Mouse (Mus musculus): ENCODE measurements around the gene Slc6a11. TPM values are rescaled to one million over a fixed set of nuclear protein-coding genes. Genes with fewer than 3 reads are reported as not detected.

Slc6a11 gene
- polyA plus RNA-seq, 1 experiment from 2014 or later: not detected

DNA sequence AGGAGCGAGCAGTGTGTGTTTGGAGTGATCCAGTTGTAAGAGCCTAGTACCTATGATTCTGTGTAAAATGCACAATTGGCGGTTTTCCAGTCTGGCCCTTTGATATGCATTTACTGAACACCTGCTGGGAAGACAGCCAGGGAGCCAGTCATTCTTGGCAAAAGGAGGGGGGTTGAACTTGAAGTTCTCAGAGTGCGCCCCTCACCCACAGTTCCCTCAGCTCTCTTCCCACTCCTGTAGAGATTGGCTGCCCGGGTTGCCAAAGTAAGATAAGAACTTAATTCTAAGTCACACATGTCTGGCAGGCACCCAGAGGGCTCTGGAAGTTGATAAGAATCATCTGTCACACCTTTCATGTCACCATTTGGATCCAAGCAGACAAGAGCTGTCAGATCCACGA lies 133.4 kb downstream of the Slc6a11 start:
- Histone ChIP-seq H3K4me2 (replicated peaks; ENCODE audit: low read depth, low read length) (no peak overlapping the region), H3K36me3 (ENCODE audit: insufficient read depth, low read length) (no peaks in the 10 kb centered on the region), H3K9ac (replicated peaks; ENCODE audit: low read depth) (no peak overlapping the region), H3K4me3 (ENCODE audit: low read depth, low read length) (no peak overlapping the region), H3K9me3 (ENCODE audit: low read length) (no peaks in the 10 kb centered on the region), H3K27ac (ENCODE audit: low read length) (no peak overlapping the region), H3K27me3 (replicated peaks; ENCODE audit: insufficient read depth, low read length) (no peaks in the 10 kb centered on the region), H3K4me1 (ENCODE audit: insufficient read depth, low read depth, low read length) (no peaks in the 10 kb centered on the region)
- ATAC-seq (no peak), DNase-seq (ENCODE audit: low spot score) (no peak)
- TF ChIP-seq EP300 (IDR thresholded peaks at IDR 0.05) (no peak), CTCF (IDR thresholded peaks at IDR 0.05) (no peak)
- 24% methylated on average over 5 of the region's 5 CpGs for WGBS

DNA sequence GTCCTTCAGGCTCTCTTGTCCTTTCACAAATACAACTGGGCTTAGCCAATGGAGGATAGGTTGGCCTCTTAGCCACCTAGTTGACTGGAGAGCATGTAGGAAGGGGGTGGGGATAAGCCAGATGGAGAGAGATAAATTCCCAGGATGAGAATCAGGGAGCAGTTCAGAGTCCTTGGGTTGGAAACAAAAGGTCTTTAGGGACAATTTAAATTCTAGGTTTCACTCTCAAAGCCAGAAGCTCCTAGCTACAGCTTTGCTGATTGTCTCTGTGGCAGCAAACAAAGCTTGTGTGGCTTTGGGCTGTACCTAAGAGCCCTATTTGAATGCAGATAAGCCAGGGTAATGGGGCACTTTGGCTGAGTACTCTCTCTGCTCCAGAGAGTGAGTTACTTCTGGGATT lies 135.2 kb downstream of the Slc6a11 start:
- TF ChIP-seq CTCF (IDR thresholded peaks at IDR 0.05) (no peak), EP300 (IDR thresholded peaks at IDR 0.05) (no peak)
- no peak overlapping the region for H3K9ac ChIP-seq (replicated peaks; ENCODE audit: low read depth)
- no peaks in the 10 kb centered on the region for H3K27me3 ChIP-seq (replicated peaks; ENCODE audit: insufficient read depth, low read length)
- no peak overlapping the region for H3K4me2 ChIP-seq (replicated peaks; ENCODE audit: low read depth, low read length)
- no peaks in the 10 kb centered on the region for H3K4me1 ChIP-seq (ENCODE audit: insufficient read depth, low read depth, low read length)
- no peak overlapping the region for H3K27ac ChIP-seq (ENCODE audit: low read length)
- no peak overlapping the region for H3K4me3 ChIP-seq (ENCODE audit: low read depth, low read length)
- DNase-seq (ENCODE audit: low spot score) (no peak), ATAC-seq (no peak)
- no peaks in the 10 kb centered on the region for H3K36me3 ChIP-seq (ENCODE audit: insufficient read depth, low read length)
- no peaks in the 10 kb centered on the region for H3K9me3 ChIP-seq (ENCODE audit: low read length)

DNA sequence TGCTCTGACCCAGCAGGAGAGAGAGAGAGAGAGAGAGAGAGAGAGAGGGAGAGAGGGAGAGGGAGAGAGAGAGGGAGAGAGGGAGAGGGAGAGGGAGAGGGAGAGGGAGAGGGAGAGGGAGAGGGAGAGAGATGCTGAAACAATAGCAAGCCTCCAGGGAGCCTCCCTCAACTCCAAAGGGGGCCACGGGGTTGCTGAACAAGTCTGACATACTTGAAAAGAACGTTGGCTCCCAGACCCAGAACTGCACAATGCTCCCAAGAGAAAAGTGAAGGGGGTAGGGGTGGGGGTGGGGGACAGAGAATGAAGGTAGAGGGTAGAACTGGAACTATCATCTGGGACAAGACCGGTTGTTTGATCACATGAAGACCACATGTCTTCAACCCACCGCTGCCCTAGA lies 136.9 kb downstream of the Slc6a11 start:
- ATAC-seq: no peak
- H3K4me1 ChIP-seq (ENCODE audit: insufficient read depth, low read depth, low read length): no peaks in the 10 kb centered on the region
- H3K9ac ChIP-seq (replicated peaks; ENCODE audit: low read depth): no peak overlapping the region
- 39% methylated on average over 4 of the region's 4 CpGs for WGBS
- H3K27ac ChIP-seq (ENCODE audit: low read length): no peak overlapping the region
- H3K4me3 ChIP-seq (ENCODE audit: low read depth, low read length): no peak overlapping the region
- DNase-seq (ENCODE audit: low spot score): no peak
- no peaks in the 10 kb centered on the region for H3K27me3 ChIP-seq (replicated peaks; ENCODE audit: insufficient read depth, low read length)
- TF ChIP-seq CTCF (IDR thresholded peaks at IDR 0.05) (no peak), EP300 (IDR thresholded peaks at IDR 0.05) (no peak)
- H3K4me2 ChIP-seq (replicated peaks; ENCODE audit: low read depth, low read length): no peak overlapping the region
- H3K36me3 ChIP-seq (ENCODE audit: insufficient read depth, low read length): no peaks in the 10 kb centered on the region
- H3K9me3 ChIP-seq (ENCODE audit: low read length): no peaks in the 10 kb centered on the region

DNA sequence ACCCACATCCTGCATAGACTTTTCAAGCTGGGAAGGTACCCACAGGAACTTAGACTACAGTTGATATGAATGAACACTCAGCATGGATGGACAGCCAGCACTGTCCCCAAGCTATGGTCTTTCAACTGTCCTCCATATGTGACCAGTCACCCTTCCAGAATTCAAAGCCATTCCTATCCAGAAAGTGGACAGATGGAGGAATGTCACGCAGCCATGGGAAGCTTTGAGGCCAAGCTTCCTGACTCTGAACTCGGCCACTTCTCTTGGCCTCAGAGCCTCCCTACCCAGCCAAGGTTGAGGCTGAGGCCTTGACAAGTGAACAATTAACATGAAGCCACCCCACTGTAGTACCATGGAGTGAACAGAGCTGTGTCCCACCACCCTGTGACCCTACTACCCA lies 138.5 kb downstream of the Slc6a11 start:
- no peak overlapping the region for H3K27ac ChIP-seq (ENCODE audit: low read length)
- DNase-seq (ENCODE audit: low spot score) (no peak), ATAC-seq (no peak)
- 76% methylated on average over 2 of the region's 2 CpGs for WGBS
- H3K9ac ChIP-seq (replicated peaks; ENCODE audit: low read depth): no peak overlapping the region
- TF ChIP-seq CTCF (IDR thresholded peaks at IDR 0.05): no peak
- TF ChIP-seq EP300 (IDR thresholded peaks at IDR 0.05): no peak
- H3K4me3 ChIP-seq (ENCODE audit: low read depth, low read length): no peak overlapping the region
- H3K9me3 ChIP-seq (ENCODE audit: low read length): no peaks in the 10 kb centered on the region
- no peaks in the 10 kb centered on the region for H3K36me3 ChIP-seq (ENCODE audit: insufficient read depth, low read length)
- H3K4me1 ChIP-seq (ENCODE audit: insufficient read depth, low read depth, low read length): no peaks in the 10 kb centered on the region
- H3K4me2 ChIP-seq (replicated peaks; ENCODE audit: low read depth, low read length): no peak overlapping the region
- no peaks in the 10 kb centered on the region for H3K27me3 ChIP-seq (replicated peaks; ENCODE audit: insufficient read depth, low read length)

DNA sequence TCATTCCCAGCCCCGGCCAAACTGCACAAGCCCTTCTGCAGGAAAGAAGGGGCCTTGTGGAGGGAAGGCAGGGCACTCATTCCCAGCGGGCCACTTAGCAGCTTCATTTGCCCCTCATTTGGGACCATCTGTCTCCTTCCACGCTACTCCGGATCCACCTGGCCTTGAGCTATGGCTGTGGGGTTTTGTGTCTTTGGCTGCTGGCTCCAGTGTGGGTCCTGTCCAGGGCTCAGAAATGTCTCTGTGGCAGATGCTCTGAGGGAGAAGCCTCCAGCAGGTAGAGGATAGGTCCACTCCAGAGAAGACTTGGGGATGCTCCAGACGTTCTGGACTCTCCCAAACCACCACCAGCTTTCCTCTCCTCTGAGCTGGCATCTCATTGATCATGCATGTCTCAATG lies 139.8 kb downstream of the Slc6a11 start:
- no peak overlapping the region for H3K4me2 ChIP-seq (replicated peaks; ENCODE audit: low read depth, low read length)
- no peaks in the 10 kb centered on the region for H3K4me1 ChIP-seq (ENCODE audit: insufficient read depth, low read depth, low read length)
- H3K36me3 ChIP-seq (ENCODE audit: insufficient read depth, low read length): no peaks in the 10 kb centered on the region
- 67% methylated on average over 5 of the region's 5 CpGs for WGBS
- no peak overlapping the region for H3K9ac ChIP-seq (replicated peaks; ENCODE audit: low read depth)
- H3K4me3 ChIP-seq (ENCODE audit: low read depth, low read length): no peak overlapping the region
- H3K27me3 ChIP-seq (replicated peaks; ENCODE audit: insufficient read depth, low read length): no peaks in the 10 kb centered on the region
- H3K9me3 ChIP-seq (ENCODE audit: low read length): no peaks in the 10 kb centered on the region
- no peak overlapping the region for H3K27ac ChIP-seq (ENCODE audit: low read length)
- DNase-seq (ENCODE audit: low spot score) (no peak), ATAC-seq (no peak)
- no peak for TF ChIP-seq EP300 (IDR thresholded peaks at IDR 0.05)
- TF ChIP-seq CTCF (IDR thresholded peaks at IDR 0.05): no peak

DNA sequence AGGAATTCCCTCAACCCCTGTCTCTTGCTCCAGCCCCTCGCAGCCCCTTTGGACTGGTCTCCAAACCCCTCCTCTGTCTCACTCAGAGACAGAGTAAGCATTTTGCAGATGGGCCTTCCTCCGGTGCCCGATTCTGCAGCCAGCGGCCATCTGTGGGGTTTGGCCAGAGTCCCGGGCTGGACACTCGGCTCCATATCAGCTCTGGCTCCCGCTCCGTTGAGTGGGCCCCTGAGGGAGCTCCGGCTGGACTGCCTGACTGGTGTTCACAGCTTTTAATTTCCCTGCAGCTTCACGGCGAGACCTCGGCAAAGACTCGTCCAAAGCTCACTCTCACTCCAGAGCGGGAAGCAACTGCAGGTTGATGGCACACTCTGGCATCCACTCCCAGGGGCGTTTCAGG lies 141.2 kb downstream of the Slc6a11 start:
- TF ChIP-seq EP300 (IDR thresholded peaks at IDR 0.05): no peak
- TF ChIP-seq CTCF (IDR thresholded peaks at IDR 0.05): no peak
- WGBS: 61% methylated on average over 15 of the region's 15 CpGs
- no peaks in the 10 kb centered on the region for H3K36me3 ChIP-seq (ENCODE audit: insufficient read depth, low read length)
- no peak overlapping the region for H3K4me3 ChIP-seq (ENCODE audit: low read depth, low read length)
- no peak overlapping the region for H3K9ac ChIP-seq (replicated peaks; ENCODE audit: low read depth)
- no peak overlapping the region for H3K4me2 ChIP-seq (replicated peaks; ENCODE audit: low read depth, low read length)
- DNase-seq (ENCODE audit: low spot score) (no peak), ATAC-seq (no peak; the same call in 1 of the 2 replicates)
- no peaks in the 10 kb centered on the region for H3K4me1 ChIP-seq (ENCODE audit: insufficient read depth, low read depth, low read length)
- H3K27ac ChIP-seq (ENCODE audit: low read length): no peak overlapping the region
- no peaks in the 10 kb centered on the region for H3K9me3 ChIP-seq (ENCODE audit: low read length)
- no peaks in the 10 kb centered on the region for H3K27me3 ChIP-seq (replicated peaks; ENCODE audit: insufficient read depth, low read length)

DNA sequence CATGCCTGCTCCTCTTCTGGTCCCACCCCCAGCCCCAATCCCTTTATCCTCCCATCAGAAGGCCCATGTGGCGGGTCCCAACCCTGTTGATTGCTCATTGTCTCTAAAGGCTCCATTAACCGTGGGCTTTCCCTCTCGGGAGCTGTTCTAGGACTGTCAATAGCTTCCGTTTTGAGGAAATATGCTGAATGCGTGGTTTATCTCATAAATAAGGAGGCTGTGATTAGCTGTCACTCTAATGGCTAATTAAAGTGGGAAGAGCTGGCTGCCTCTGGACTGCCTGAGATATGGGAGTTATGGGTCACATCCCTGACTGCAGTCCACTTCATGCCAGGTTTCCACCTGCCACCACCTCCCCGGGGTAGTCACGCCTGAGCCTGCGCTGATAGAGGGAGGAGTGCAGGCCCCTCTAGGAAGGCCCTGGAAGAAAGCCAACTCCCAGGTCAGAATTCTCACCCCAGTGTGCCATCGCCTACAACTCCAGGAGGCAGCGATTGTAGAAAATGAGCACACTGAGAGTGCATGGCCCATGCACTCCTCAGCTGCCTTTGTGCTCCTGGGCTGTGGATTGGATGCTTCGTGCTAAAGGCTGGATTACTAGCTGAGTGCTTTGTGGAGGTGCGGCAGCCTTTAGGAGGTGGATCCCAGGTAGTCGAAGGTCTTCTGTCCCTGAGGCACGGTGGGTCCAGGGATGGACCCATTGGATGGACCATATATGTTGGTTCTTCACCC lies 143.1 kb downstream of the Slc6a11 start:
- Histone ChIP-seq H3K36me3 (ENCODE audit: insufficient read depth, low read length) (no peaks in the 10 kb centered on the region), H3K9me3 (ENCODE audit: low read length) (no peaks in the 10 kb centered on the region), H3K4me2 (replicated peaks; ENCODE audit: low read depth, low read length) (no peak overlapping the region), H3K4me1 (ENCODE audit: insufficient read depth, low read depth, low read length) (no peaks in the 10 kb centered on the region), H3K27ac (ENCODE audit: low read length) (no peak overlapping the region), H3K4me3 (ENCODE audit: low read depth, low read length) (no peak overlapping the region), H3K27me3 (replicated peaks; ENCODE audit: insufficient read depth, low read length) (no peaks in the 10 kb centered on the region), H3K9ac (replicated peaks; ENCODE audit: low read depth) (no peak overlapping the region)
- 40% methylated on average over 14 of the region's 14 CpGs for WGBS
- ATAC-seq: no peak
- TF ChIP-seq CTCF (IDR thresholded peaks at IDR 0.05): no peak
- no peak for TF ChIP-seq EP300 (IDR thresholded peaks at IDR 0.05)
- DNase-seq (ENCODE audit: low spot score): no peak

Measured in lung, postnatal 0 days (tissue).